Mouse (Mus musculus): ENCODE results near the gene Rnf25. TPM values are rescaled to one million over a fixed set of nuclear protein-coding genes. Genes with fewer than 3 reads are reported as not detected.

The Rnf25 gene
- polyA plus RNA-seq, 1 experiment from 2014 or later, result 23.7 TPM

GRCm38 (mm10) chr1:74587233-74587772, 13.9 kb downstream of the Rnf25 start:
- peak overlapping the region; percentile 92 for H3K4me2 ChIP-seq
- H3K27ac ChIP-seq (replicated peaks), result peak overlapping the region; percentile 93
- peak overlapping the region; percentile 91 for H3K4me3 ChIP-seq
- peaks cover 37% of the 10 kb centered on the region for H3K4me1 ChIP-seq
- H3K9ac ChIP-seq, result peak overlapping the region; percentile 88
- no peaks in the 10 kb centered on the region for H3K27me3 ChIP-seq (replicated peaks)
- under 1% methylated on average over 24 of the region's 24 CpGs for WGBS
- no peak; the same call in 1 of the 2 replicates for ATAC-seq (ENCODE audit: extremely low read depth, insufficient number of reproducible peaks, low FRiP score, low TSS enrichment)
- H3K36me3 ChIP-seq, result peaks cover 49% of the 10 kb centered on the region
- H3K9me3 ChIP-seq, result no peaks in the 10 kb centered on the region

- Histone ChIP-seq H3K36me3 (peaks cover 45% of the 10 kb centered on the region), H3K4me3 (no peak overlapping the region), H3K4me2 (peak overlapping the region; percentile 35), H3K4me1 (peaks cover 37% of the 10 kb centered on the region), H3K27me3 (replicated peaks) (no peaks in the 10 kb centered on the region), H3K27ac (replicated peaks) (peak overlapping the region; percentile 66), H3K9ac (peak overlapping the region; percentile 59), H3K9me3 (no peaks in the 10 kb centered on the region)
- ATAC-seq (ENCODE audit: extremely low read depth, insufficient number of reproducible peaks, low FRiP score, low TSS enrichment), result no peak
- WGBS, result 75% methylated on average over 3 of the region's 3 CpGs
Observed at GRCm38 (mm10) chr1:74584616-74585398, 16.4 kb downstream of the Rnf25 start.

- WGBS, result 77% methylated on average over 3 of the region's 3 CpGs
- no peak overlapping the region for H3K4me2 ChIP-seq
- no peak overlapping the region for H3K9ac ChIP-seq
- H3K4me3 ChIP-seq, result no peak overlapping the region
- no peak overlapping the region for H3K27ac ChIP-seq (replicated peaks)
- ATAC-seq (ENCODE audit: extremely low read depth, insufficient number of reproducible peaks, low FRiP score, low TSS enrichment), result no peak
- peaks cover 30% of the 10 kb centered on the region for H3K4me1 ChIP-seq
- H3K36me3 ChIP-seq, result peaks cover 63% of the 10 kb centered on the region
- no peaks in the 10 kb centered on the region for H3K27me3 ChIP-seq (replicated peaks)
- no peaks in the 10 kb centered on the region for H3K9me3 ChIP-seq
Observed at GRCm38 (mm10) chr1:74582621-74583020, 18.6 kb downstream of the Rnf25 start.

- no peak for ATAC-seq (ENCODE audit: extremely low read depth, insufficient number of reproducible peaks, low FRiP score, low TSS enrichment)
- no peak overlapping the region for H3K27ac ChIP-seq (replicated peaks)
- H3K9ac ChIP-seq, result no peak overlapping the region
- no peaks in the 10 kb centered on the region for H3K9me3 ChIP-seq
- H3K27me3 ChIP-seq (replicated peaks), result no peaks in the 10 kb centered on the region
- 81% methylated on average over 29 of the region's 29 CpGs for WGBS
- no peaks in the 10 kb centered on the region for H3K4me1 ChIP-seq
- no peak overlapping the region for H3K4me3 ChIP-seq
- H3K4me2 ChIP-seq, result no peak overlapping the region
- H3K36me3 ChIP-seq, result peaks cover 95% of the 10 kb centered on the region
Observed at GRCm38 (mm10) chr1:74569739-74570719, 31.2 kb downstream of the Rnf25 start.

GRCm38 (mm10) chr1:74565834-74566233, 35.4 kb downstream of the Rnf25 start:
- H3K4me3 ChIP-seq, result no peak overlapping the region

GRCm38 (mm10) chr1:74559061-74559460, 42.1 kb downstream of the Rnf25 start:
- Histone ChIP-seq H3K4me1 (no peaks in the 10 kb centered on the region), H3K9me3 (no peaks in the 10 kb centered on the region), H3K4me2 (no peak overlapping the region), H3K4me3 (no peak overlapping the region), H3K36me3 (peaks cover 10% of the 10 kb centered on the region), H3K27me3 (replicated peaks) (no peaks in the 10 kb centered on the region), H3K9ac (no peak overlapping the region), H3K27ac (replicated peaks) (no peak overlapping the region)
- WGBS, result 79% methylated on average over 5 of the region's 5 CpGs
- no peak for ATAC-seq (ENCODE audit: extremely low read depth, insufficient number of reproducible peaks, low FRiP score, low TSS enrichment)

More at GRCm38 (mm10) chr1:74565834-74566233, 35.4 kb downstream of the Rnf25 start:
- Histone ChIP-seq H3K4me1 (no peaks in the 10 kb centered on the region), H3K9ac (no peak overlapping the region), H3K27me3 (replicated peaks) (no peaks in the 10 kb centered on the region), H3K36me3 (peaks cover 74% of the 10 kb centered on the region), H3K27ac (replicated peaks) (no peak overlapping the region), H3K4me2 (no peak overlapping the region), H3K9me3 (no peaks in the 10 kb centered on the region)
- ATAC-seq (ENCODE audit: extremely low read depth, insufficient number of reproducible peaks, low FRiP score, low TSS enrichment), result no peak
- WGBS, result 93% methylated on average over 6 of the region's 6 CpGs

GRCm38 (mm10) chr1:74544184-74544583, 57.0 kb downstream of the Rnf25 start, which contains the start of gene Usp37:
Gene Usp37 (minus strand): TSS chr1:74544284.
- Histone ChIP-seq H3K4me3 (no peak within 1 kb of the TSS), H3K36me3 (no peaks in the 10 kb centered on the region), H3K4me1 (peaks cover 5% of the 10 kb centered on the region), H3K9ac (0 out of 2 replicates have a peak within 1 kb of the TSS, but pooled peaks have one; percentile 8), H3K4me2 (no peak within 1 kb of the TSS), H3K27me3 (replicated peaks) (peaks cover 26% of the 10 kb centered on the region), H3K9me3 (no peaks in the 10 kb centered on the region), H3K27ac (replicated peaks) (no peak within 1 kb of the TSS)
- ATAC-seq (ENCODE audit: extremely low read depth, insufficient number of reproducible peaks, low FRiP score, low TSS enrichment), result no peak
- WGBS, result 76% methylated on average over 4 of the region's 4 CpGs

Small RNA genes lying within 50 kb of the gene (microRNA-seq; reads per million reads assigned to microRNA genes)
- gene Gm25035, result not detected

Other genes with a start within 250 kb of the Rnf25 start
- gene Catip, start 239.3 kb downstream of the Rnf25 start, polyA plus RNA-seq (2015; fragmentation: Nextera tagmentation; extraction: Ambion mirVana), result 0.33 and 0.38 TPM in 2 replicates
- gene Slc11a1, start 226.2 kb downstream of the Rnf25 start, polyA plus RNA-seq (2015; fragmentation: Nextera tagmentation; extraction: Ambion mirVana), result 2.8 and 3.1 TPM in 2 replicates
- gene Ctdsp1, start 209.9 kb downstream of the Rnf25 start, polyA plus RNA-seq (2015; fragmentation: Nextera tagmentation; extraction: Ambion mirVana), result 57.3 and 60.4 TPM in 2 replicates
- gene Vil1, start 192.0 kb downstream of the Rnf25 start, polyA plus RNA-seq (2015; fragmentation: Nextera tagmentation; extraction: Ambion mirVana), result 0.19 and 0.45 TPM in 2 replicates
- 31.7 and 33.6 TPM in 2 replicates for gene Cnot9, start 95.3 kb downstream of the Rnf25 start, polyA plus RNA-seq (2015; fragmentation: Nextera tagmentation; extraction: Ambion mirVana)
- gene Plcd4, start 58.5 kb downstream of the Rnf25 start, polyA plus RNA-seq (2015; fragmentation: Nextera tagmentation; extraction: Ambion mirVana), result 0.52 and 0.64 TPM in 2 replicates
- gene Usp37, start 57.1 kb downstream of the Rnf25 start, polyA plus RNA-seq (2015; fragmentation: Nextera tagmentation; extraction: Ambion mirVana), result 19.1 and 19.2 TPM in 2 replicates
- gene Zfp142, start 13.2 kb downstream of the Rnf25 start, polyA plus RNA-seq (2015; fragmentation: Nextera tagmentation; extraction: Ambion mirVana), result 4.9 and 5.1 TPM in 2 replicates
- 20.5 and 21.7 TPM in 2 replicates for gene Bcs1l, start 13.1 kb downstream of the Rnf25 start, polyA plus RNA-seq (2015; fragmentation: Nextera tagmentation; extraction: Ambion mirVana)
- gene Stk36, start within 50 bp of the Rnf25 start, polyA plus RNA-seq (2015; fragmentation: Nextera tagmentation; extraction: Ambion mirVana), result 2.8 and 3.5 TPM in 2 replicates
- 8.0 and 9.1 TPM in 2 replicates for gene Ttll4, start 60.3 kb upstream of the Rnf25 start, polyA plus RNA-seq (2015; fragmentation: Nextera tagmentation; extraction: Ambion mirVana)
- 11.1 and 11.3 TPM in 2 replicates for gene Cyp27a1, start 112.2 kb upstream of the Rnf25 start, polyA plus RNA-seq (2015; fragmentation: Nextera tagmentation; extraction: Ambion mirVana)
- gene Prkag3, start 147.8 kb upstream of the Rnf25 start, polyA plus RNA-seq (2015; fragmentation: Nextera tagmentation; extraction: Ambion mirVana), result 4.2 and 7.2 TPM in 2 replicates
- 0.31 and 0.36 TPM in 2 replicates for gene Wnt6, start 170.5 kb upstream of the Rnf25 start, polyA plus RNA-seq (2015; fragmentation: Nextera tagmentation; extraction: Ambion mirVana)
- not detected in 2 replicates for gene Wnt10a, start 190.1 kb upstream of the Rnf25 start, polyA plus RNA-seq (2015; fragmentation: Nextera tagmentation; extraction: Ambion mirVana)

Measured in heart, embryonic 13.5 days (tissue).